Comparison of ENCODE assay signal across 22 mouse cellular contexts in the genomic region with DNA sequence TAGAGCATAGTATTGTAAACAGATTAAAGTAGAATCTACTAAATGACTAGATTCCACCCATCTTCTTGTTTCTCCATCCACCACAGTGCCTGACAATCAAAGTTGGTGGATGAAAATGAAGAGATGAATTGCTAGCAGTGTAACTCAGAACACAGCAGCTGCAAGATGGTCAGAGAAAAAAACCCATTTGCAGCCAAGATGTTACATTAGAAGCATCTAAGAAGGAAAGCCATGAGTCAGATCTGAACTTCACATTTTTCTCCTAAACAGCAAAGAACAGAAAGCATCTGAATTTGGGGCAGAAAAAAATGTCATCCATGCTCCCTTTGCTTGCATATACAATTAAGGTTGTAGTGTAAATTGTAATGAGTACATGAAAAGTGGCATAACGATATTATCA.
DNase-seq lines count a peak whose midpoint lies in the region; ATAC-seq lines count a peak whose summit lies in the region.
"Had no signal": no experiment of that assay in that cellular context is flagged by ENCODE, and none has a peak within 500 bp of the region (broad histone marks: within the 10 kb centered on the region; RNA-seq: fewer than 3 reads in every experiment).

No protein-coding gene starts in this region.

- peak; percentile 78; the same call in 1 of the 2 replicates for ATAC-seq in frontal cortex, adult (ENCODE audit: low TSS enrichment)
- ATAC-seq: activated CD4-positive, CD25-positive, alpha-beta regulatory T cell, adult 4 months; CD4-positive, CD25-positive, alpha-beta regulatory T cell, adult 4 months; Patski had no signal

- DNase-seq in frontal cortex, postnatal 10 days (ENCODE audit: low spot score in 2 of 2) = no peak
- DNase-seq in right cerebral cortex, adult 18-20 months = peak; percentile 3
- no peak for DNase-seq in right cerebral cortex, postnatal 14 days
- DNase-seq in brain, adult 2 months (ENCODE audit: low read depth, low spot score) = peak; percentile 46
- peak; percentile 4 for DNase-seq in telencephalon, adult 2 months (ENCODE audit: low read depth, low spot score)
- DNase-seq in thymus, postnatal 25 days = no peak
- no peak for DNase-seq in adipocyte (ENCODE audit: low spot score)
- DNase-seq: adrenal gland, adult 2 months; adrenal gland, adult 8-10 months; adrenal gland, postnatal 10 days; adrenal gland, postnatal 14 days; adrenal gland, postnatal 25 days; adrenal gland, postnatal 36 days; B cell, adult 2 months; cerebellum, adult 11 months; cerebellum, adult 11-12 months; cerebellum, adult 18-20 months; cerebellum, adult 2 months had no signal

Comparison
In these comparisons a context has a peak if more than half of its experiments do, and no peak if none do; other contexts are left out.
1. DNase-seq: peak in right cerebral cortex, adult 18-20 months (single experiment), brain, adult 2 months (single experiment) and telencephalon, adult 2 months (single experiment); none in frontal cortex, postnatal 10 days (0 of 2), right cerebral cortex, postnatal 14 days (single experiment), thymus, postnatal 25 days (single experiment) and adipocyte (single experiment).